Mouse (Mus musculus): ENCODE measurements around the gene Alkbh1. TPM values are rescaled to one million over a fixed set of nuclear protein-coding genes. Genes with fewer than 3 reads are reported as not detected.
A peak's percentile ranks its signal among the peaks of the same experiment; 100 is the strongest.

Gene Alkbh1
- total RNA-seq, 2 experiments from 2014 or later, result 19.9 to 20.5 TPM

- ATAC-seq (replicated peaks; ENCODE audit: low FRiP score, poor library complexity, severe bottlenecking), result peak; percentile 97
Observed at GRCm38 (mm10) chr12:87388122-87388774, 55.6 kb downstream of the Alkbh1 start, which contains the start of gene Sptlc2. TSS of gene Sptlc2 (minus strand) at chr12:87388355.

- no peak for ATAC-seq (replicated peaks; ENCODE audit: low FRiP score, poor library complexity, severe bottlenecking)
Observed at GRCm38 (mm10) chr12:87387171-87388121, 56.4 kb downstream of the Alkbh1 start.

DNA sequence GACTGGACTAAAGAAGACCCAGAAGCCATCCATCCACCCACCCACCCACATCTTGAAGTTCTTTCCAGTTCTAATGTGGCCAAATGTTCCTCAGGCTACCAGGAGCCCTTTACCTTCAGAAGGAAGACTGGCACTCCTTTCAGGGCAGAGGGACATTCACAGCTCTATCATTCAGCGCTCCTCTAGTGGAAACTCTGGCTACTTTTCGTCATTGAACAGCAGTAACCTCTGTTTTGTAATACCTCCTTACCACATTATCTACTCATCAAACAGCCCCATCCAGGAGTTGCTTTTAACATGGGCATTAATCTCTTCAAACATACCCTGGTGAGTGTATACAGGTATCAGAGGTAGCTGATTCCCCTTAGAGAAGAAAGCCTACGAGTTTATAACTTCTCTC, 58.8 kb downstream of the Alkbh1 start:
- no peak for ATAC-seq (replicated peaks; ENCODE audit: low FRiP score, poor library complexity, severe bottlenecking)

DNA sequence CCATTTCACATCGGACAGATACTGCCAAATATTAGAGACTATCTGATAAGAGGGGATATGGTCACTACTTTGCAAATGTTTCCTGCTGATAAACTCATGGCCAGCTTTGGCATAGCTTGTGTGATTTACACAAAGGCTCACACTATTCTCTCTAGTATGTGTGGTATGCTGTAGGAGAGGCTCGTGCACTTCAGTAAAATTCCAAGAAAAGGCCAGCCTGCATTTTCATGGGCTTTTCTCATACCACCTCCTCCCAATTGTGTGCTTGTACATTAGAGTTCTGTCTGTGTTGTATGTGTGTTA, 62.5 kb downstream of the Alkbh1 start:
- no peak for ATAC-seq (replicated peaks; ENCODE audit: low FRiP score, poor library complexity, severe bottlenecking)

- peak; percentile 46; the same call in 1 of the 2 replicates for ATAC-seq (replicated peaks; ENCODE audit: low FRiP score, poor library complexity, severe bottlenecking)
Observed at GRCm38 (mm10) chr12:87380586-87381379, 63.0 kb downstream of the Alkbh1 start.

DNA sequence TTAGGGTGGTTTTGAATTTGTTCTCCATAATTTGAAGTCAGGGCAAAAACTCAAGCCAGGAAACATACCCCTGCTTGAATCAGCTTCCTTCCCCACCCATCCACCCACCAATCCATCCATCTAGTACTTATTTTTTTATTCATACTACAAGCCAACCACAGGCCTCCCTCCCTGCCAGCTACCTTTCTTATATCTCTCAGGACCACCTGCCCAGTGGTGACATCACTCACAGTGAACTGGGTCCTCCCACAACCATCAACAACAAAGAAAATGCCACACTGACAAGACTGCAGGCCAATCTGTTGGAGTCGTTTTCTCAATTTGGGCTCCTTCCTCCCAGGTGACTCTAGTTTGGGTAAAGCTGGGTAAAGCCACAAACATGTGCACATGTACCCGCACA, 64.3 kb downstream of the Alkbh1 start:
- no peak for ATAC-seq (replicated peaks; ENCODE audit: low FRiP score, poor library complexity, severe bottlenecking)

Other genes with a start within 250 kb of the Alkbh1 start
- not detected in 2 replicates for gene Samd15, start 244.3 kb downstream of the Alkbh1 start, total RNA-seq (2015; ENCODE audit: low replicate concordance)
- 3.6 TPM in 1 of 2 replicates, not detected in the other for gene Samd15, start 244.3 kb downstream of the Alkbh1 start, total RNA-seq (2017; ENCODE audit: low replicate concordance)
- 0.72 and 2.9 TPM in 2 replicates for gene Tmed8, start 243.6 kb downstream of the Alkbh1 start, total RNA-seq (2015; ENCODE audit: low replicate concordance)
- gene Tmed8, start 243.6 kb downstream of the Alkbh1 start, total RNA-seq (2017; ENCODE audit: low replicate concordance), result 1.5 and 2.0 TPM in 2 replicates
- gene Noxred1, start 205.3 kb downstream of the Alkbh1 start, total RNA-seq (2015; ENCODE audit: low replicate concordance), result not detected in 2 replicates
- gene Noxred1, start 205.3 kb downstream of the Alkbh1 start, total RNA-seq (2017; ENCODE audit: low replicate concordance), result not detected in 2 replicates
- gene Vipas39, start 177.8 kb downstream of the Alkbh1 start, total RNA-seq (2015; ENCODE audit: low replicate concordance), result 2.5 and 5.4 TPM in 2 replicates
- 1.4 and 9.1 TPM in 2 replicates for gene Vipas39, start 177.8 kb downstream of the Alkbh1 start, total RNA-seq (2017; ENCODE audit: low replicate concordance)
- gene Ahsa1, start 177.5 kb downstream of the Alkbh1 start, total RNA-seq (2015; ENCODE audit: low replicate concordance), result 22.7 and 28.5 TPM in 2 replicates
- 58.2 and 58.3 TPM in 2 replicates for gene Ahsa1, start 177.5 kb downstream of the Alkbh1 start, total RNA-seq (2017; ENCODE audit: low replicate concordance)
- not detected in 2 replicates for gene Ism2, start 144.3 kb downstream of the Alkbh1 start, total RNA-seq (2015; ENCODE audit: low replicate concordance)
- not detected in 2 replicates for gene Ism2, start 144.3 kb downstream of the Alkbh1 start, total RNA-seq (2017; ENCODE audit: low replicate concordance)
- 33.9 and 45.7 TPM in 2 replicates for gene Sptlc2, start 55.7 kb downstream of the Alkbh1 start, total RNA-seq (2015; ENCODE audit: low replicate concordance)
- gene Sptlc2, start 55.7 kb downstream of the Alkbh1 start, total RNA-seq (2017; ENCODE audit: low replicate concordance), result 20.4 and 40.2 TPM in 2 replicates
- gene Slirp, start 121 bp downstream of the Alkbh1 start, total RNA-seq (2015; ENCODE audit: low replicate concordance), result 16.3 and 35.7 TPM in 2 replicates
- gene Slirp, start 121 bp downstream of the Alkbh1 start, total RNA-seq (2017; ENCODE audit: low replicate concordance), result 3.3 and 34.5 TPM in 2 replicates
- gene Snw1, start 28.3 kb upstream of the Alkbh1 start, total RNA-seq (2015; ENCODE audit: low replicate concordance), result 15.9 and 34.6 TPM in 2 replicates
- gene Snw1, start 28.3 kb upstream of the Alkbh1 start, total RNA-seq (2017; ENCODE audit: low replicate concordance), result 47.5 and 55.0 TPM in 2 replicates
- not detected in 2 replicates for gene Gm5788, start 50.7 kb upstream of the Alkbh1 start, total RNA-seq (2015; ENCODE audit: low replicate concordance)
- gene Gm5788, start 50.7 kb upstream of the Alkbh1 start, total RNA-seq (2017; ENCODE audit: low replicate concordance), result not detected in 2 replicates
- gene Gm8300, start 70.3 kb upstream of the Alkbh1 start, total RNA-seq (2015; ENCODE audit: low replicate concordance), result not detected in 2 replicates
- not detected in 2 replicates for gene Gm8300, start 70.3 kb upstream of the Alkbh1 start, total RNA-seq (2017; ENCODE audit: low replicate concordance)
- not detected in 2 replicates for gene Oog1, start 158.7 kb upstream of the Alkbh1 start, total RNA-seq (2015; ENCODE audit: low replicate concordance)
- not detected in 2 replicates for gene Oog1, start 158.7 kb upstream of the Alkbh1 start, total RNA-seq (2017; ENCODE audit: low replicate concordance)
- gene Gm4027, start 174.9 kb upstream of the Alkbh1 start, total RNA-seq (2015; ENCODE audit: low replicate concordance), result not detected in 2 replicates
- not detected in 2 replicates for gene Gm4027, start 174.9 kb upstream of the Alkbh1 start, total RNA-seq (2017; ENCODE audit: low replicate concordance)
- not detected in 2 replicates for gene Gm16381, start 200.6 kb upstream of the Alkbh1 start, total RNA-seq (2015; ENCODE audit: low replicate concordance)
- not detected in 2 replicates for gene Gm16381, start 200.6 kb upstream of the Alkbh1 start, total RNA-seq (2017; ENCODE audit: low replicate concordance)